Mouse (Mus musculus) CD4-positive, CD25-positive, alpha-beta regulatory T cell, adult 4 months (primary cell): ENCODE results near the gene Umad1. TPM values are rescaled to one million over a fixed set of nuclear protein-coding genes. Genes with fewer than 3 reads are reported as not detected.
"Not testable (repeated sequence)": the region's sequence is repeated elsewhere in the genome, so short reads cannot be mapped to it uniquely, and the experiment has no call there.

ENCODE experiments used
- ATAC-seq: one replicate; pipeline ENCODE4 v1.8.0; 2017
- polyA plus RNA-seq, 2 experiments: library from polyadenylated mRNA; unstranded; fragments of 100-300 nt; shearing (Covaris generic); gene quantifications; one replicate each; pipeline ENCODE4 v1.2.1; 2017

Umad1 gene
- polyA plus RNA-seq, 2 experiments from 2014 or later: 13.8 to 14.3 TPM

DNA sequence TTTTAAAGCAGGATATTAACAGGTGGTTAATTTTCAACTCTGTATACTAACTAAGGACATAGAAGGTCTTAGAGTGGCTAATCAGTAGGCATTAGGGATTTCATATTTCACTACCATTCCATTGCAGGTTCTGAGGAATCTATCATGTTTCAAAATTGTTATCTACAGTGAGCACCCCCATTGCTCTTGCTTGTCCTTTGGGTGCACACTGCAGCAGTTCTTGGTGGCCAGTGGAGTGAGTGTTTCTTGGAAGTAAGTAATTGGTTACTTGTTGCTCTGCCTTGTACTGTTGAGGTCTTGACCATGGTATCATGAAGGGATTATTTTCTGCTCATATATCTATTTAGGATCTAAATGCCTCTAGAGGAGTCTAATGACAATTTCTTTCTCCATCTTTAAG, 57.1 kb downstream of the Umad1 start:
- ATAC-seq: no peak

GRCm38 (mm10) chr6:8319591-8319990, 60.5 kb downstream of the Umad1 start:
- no peak for ATAC-seq

DNA sequence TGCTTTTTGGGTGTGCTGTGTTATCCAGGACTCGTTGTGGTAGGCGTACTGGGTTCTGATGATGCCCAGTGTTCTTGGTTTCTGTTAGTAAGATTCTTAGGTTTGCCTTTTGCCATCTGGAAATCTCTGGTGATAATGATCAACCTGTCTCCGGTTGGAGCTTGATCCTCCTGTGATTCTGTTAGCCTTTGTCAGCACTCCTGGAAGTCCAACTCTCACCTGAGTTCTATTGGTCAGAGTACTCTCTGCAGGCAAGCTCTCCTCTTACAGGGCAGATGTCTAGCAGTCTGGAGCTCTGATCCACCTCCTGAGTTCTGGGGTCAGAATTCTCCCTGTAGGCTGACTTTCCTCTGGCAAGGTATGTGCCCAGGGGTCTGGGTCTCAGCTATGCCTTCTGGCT, 72.4 kb downstream of the Umad1 start:
- ATAC-seq: not testable (repeated sequence)

DNA sequence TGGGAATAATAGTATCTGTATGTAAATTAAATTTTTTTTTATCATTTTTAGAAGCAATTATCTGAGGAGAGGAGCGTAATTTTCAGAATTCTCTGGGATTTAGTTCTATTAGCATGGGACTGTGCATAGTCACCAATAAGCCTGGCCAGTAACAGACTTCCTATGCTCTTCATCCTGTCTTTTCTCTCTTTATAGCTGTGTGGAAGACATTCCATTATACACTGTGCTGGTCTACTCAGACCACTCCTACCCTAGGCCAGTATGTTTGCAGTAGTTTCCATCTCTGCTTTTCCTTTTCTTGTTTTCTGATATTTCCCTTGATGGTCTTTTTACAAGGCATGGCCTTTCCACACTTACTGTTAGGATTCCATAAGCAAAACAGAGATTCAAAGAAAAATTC, 74.3 kb downstream of the Umad1 start:
- no peak for ATAC-seq

GRCm38 (mm10) chr6:8336487-8337390, 77.7 kb downstream of the Umad1 start:
- no peak for ATAC-seq

- ATAC-seq: no peak
Measured at GRCm38 (mm10) chr6:8339453-8339852, 80.4 kb downstream of the Umad1 start.

DNA sequence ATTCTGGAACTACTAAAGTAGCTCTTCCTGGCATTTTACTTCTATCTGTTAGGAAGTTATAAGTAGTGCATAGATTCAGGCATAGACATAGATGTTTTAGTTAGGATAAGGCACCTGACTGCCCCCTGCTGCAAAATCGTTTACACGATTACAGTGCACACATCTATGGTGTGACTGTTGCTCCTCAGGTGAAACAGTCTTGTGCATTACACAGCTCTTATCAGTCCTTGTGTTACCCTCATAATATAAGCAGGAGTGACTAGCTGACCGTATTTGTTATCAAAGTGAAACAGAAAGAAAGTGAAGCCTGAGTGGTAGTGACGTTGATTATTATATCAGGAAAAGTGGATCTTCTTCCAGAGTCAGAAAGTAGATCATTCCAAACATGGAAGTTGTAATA, 84.2 kb downstream of the Umad1 start:
- ATAC-seq: no peak

GRCm38 (mm10) chr6:8345219-8345856, 86.2 kb downstream of the Umad1 start:
- ATAC-seq: peak; percentile 50

GRCm38 (mm10) chr6:8347154-8347553, 88.1 kb downstream of the Umad1 start:
- no peak for ATAC-seq

- ATAC-seq: no peak
Measured at GRCm38 (mm10) chr6:8348344-8348743, 89.3 kb downstream of the Umad1 start.

- peak; percentile 59 for ATAC-seq
Measured at GRCm38 (mm10) chr6:8349060-8349670, 90.1 kb downstream of the Umad1 start.

DNA sequence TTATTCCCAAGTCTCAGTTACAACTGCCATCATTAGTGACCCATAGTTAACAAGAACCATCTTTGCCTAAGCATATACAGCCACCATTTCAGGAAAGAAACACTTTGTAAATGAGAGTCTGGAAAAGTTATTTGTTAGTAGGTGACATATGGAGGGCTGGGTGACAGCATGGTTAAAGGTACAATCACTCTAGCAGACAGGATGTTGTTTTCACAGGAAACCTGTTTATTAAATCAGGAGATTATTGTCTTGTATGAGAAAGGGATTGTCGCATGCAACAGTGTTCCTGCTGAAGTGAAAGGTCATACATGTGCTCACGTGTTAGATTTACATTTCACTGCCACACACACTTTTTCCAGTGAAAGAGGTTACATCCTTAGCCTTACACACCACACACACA, 92.4 kb downstream of the Umad1 start:
- peak; percentile 31 for ATAC-seq

DNA sequence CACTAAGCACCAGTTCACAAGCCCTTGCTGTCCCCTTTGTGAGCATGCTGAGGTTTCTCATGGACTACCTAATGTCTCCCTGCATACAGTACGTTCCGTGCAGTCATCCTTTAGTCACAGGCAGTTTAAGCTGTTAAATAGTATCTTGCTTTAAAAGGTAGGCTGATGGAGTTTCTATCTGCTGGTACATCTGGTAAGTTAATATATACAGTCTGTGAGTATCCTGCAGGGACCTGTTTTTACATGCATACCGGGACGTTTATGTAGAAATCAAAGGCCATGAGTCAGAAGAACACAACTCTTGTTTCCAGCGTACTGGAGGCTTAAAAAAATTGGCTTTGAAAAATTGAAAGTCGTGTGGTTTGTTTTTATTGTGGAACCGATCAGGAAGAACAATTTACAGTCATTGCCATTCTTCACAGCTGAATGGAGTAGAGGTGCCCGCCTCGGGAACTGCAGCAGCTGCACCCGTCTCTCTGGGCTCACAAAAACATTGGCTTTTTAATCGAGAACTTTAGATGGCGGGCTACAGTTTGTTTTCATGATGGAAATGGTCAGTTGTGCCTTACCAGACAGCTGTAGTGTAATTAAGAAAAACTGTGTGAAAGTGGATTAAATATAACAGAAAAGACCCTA, 93.6 kb downstream of the Umad1 start:
- ATAC-seq: no peak

GRCm38 (mm10) chr6:8353461-8353860, 94.4 kb downstream of the Umad1 start:
- no peak for ATAC-seq

DNA sequence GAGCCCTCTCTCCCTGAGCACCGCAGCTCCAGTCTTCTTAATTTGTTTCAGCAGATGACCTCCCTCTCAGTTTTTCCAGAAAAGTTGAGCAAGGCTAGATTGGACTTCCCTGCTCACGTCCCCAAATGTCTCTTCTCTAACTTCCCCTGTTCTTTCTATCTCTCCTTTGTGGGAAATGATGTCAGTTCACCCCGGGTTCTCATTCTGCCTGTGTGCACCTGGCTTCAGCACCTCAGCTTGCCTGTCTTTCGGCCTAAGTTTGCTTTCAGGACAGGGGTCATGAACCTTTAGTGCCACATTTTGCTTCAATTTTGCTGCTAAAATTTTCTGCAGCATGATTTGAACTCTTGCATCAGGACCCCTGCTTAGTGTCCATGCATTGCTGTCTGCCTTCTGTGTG, 95.8 kb downstream of the Umad1 start:
- ATAC-seq: no peak

DNA sequence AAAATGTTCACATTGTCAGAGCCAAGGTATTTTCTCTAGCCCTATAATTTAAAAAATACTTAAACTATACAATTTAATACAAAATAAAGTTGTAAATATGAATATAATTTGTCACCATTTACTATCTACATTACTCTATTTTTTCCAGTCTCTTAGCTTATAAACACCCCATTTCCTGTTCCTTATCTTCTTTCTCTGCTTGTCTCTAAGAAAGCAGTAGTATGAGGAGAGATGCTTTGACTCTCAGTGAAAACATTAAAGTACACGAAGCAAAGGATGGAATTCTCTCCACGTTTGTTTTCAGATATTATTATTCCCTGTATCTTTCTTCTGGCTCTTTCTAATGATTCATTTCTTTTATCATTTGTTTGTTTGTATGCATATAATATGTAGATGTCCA, 99.1 kb downstream of the Umad1 start:
- ATAC-seq: no peak

GRCm38 (mm10) chr6:8358782-8359181, 99.7 kb downstream of the Umad1 start:
- ATAC-seq: no peak

DNA sequence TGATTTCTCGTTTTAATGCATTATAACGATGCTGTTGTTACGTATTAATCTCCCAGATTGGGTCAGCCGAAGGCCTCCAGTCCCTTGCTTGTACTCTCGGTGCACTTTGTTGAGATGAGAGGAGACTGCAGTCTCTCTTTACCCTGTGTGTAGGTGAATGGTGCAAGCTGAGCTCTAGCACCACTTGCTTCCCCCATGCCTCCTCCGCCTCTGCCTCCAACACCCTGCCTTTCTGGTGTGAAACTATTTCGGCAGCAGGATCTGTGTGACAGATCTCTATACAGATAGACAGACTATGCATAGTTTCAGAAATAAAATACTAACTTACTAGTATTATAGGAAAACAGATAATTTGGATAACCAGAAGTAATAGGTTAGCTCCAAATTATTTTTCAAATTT, 101.7 kb downstream of the Umad1 start:
- no peak for ATAC-seq

- no peak for ATAC-seq
Measured at GRCm38 (mm10) chr6:8364033-8364756, 105.1 kb downstream of the Umad1 start.

GRCm38 (mm10) chr6:8364757-8365150, 105.7 kb downstream of the Umad1 start:
- ATAC-seq: no peak

- no peak for ATAC-seq
Measured at GRCm38 (mm10) chr6:8367675-8368074, 108.6 kb downstream of the Umad1 start.

DNA sequence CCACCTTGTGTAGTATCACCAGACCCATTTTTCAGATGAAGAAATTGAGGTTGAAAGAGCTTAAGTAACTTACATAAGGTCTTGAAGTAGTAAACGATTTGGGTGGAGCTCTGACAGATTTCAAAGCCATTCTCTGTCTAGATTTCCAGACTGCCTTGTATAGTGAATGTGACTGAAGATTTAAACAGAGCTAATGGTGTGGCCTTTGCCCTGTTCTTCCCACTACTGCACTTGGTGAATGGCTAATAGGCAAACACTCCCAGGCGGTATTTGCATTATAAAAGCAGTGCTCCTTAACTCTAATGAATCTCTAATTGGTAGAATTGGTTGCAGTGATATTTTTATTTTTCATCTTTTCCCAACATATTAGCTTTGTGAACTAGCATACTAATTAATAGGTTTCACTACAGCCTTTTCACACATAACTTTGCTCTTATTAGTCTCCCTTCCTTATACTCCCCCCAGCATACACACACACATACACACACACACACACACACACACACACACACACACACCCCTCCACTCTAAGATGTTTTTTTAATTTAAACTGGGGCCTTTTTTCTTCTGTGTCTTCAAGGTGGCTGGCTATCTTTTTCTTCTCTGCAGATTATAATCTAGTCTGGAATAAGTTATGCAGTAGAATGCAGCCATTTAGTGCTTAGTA, 109.2 kb downstream of the Umad1 start:
- ATAC-seq: no peak
